In genomic region chr6:140697994-140698393, GRCm38 (mm10) we compare ENCODE assay signal across 13 mouse cellular contexts. TPM values are rescaled to one million over a fixed set of nuclear protein-coding genes. Genes with fewer than 3 reads are reported as not detected.
A peak's percentile ranks its signal among the peaks of the same experiment; 100 is the strongest.
DNase-seq lines count a peak whose midpoint lies in the region; TF ChIP-seq lines count a peak whose summit lies in the region.
"Had no signal": no experiment of that assay in that cellular context is flagged by ENCODE, and none has a peak within 500 bp of the region (broad histone marks: within the 10 kb centered on the region; RNA-seq: fewer than 3 reads in every experiment).

No protein-coding gene starts in this region.

- DNase-seq in cerebellum, postnatal 14 days, result peak; percentile 73 to 75
- DNase-seq in cerebellum, adult 9-11 months, result no peak
- peak; percentile 88 for DNase-seq in brain, embryonic 14.5 days (ENCODE audit: low read depth)
- DNase-seq in layer of hippocampus, adult 8-10 months (ENCODE audit: low spot score in 2 of 2), result peak; percentile 78 to 83
- peak; percentile 63 for DNase-seq in lung, postnatal 10 days
- no peak for DNase-seq in urinary bladder, postnatal 4 days (ENCODE audit: low spot score in 2 of 2)
- DNase-seq in testis, postnatal 10 days (ENCODE audit: low spot score), result no peak
- DNase-seq in kidney, adult 8-10 months, result no peak
- DNase-seq: B cell, adult 2 months had no signal

- TF ChIP-seq POLR2A in brain, embryonic 14.5 days (IDR thresholded peaks at IDR 0.05; ENCODE audit: borderline replicate concordance, extremely low read depth, insufficient read depth, insufficient read length, poor library complexity, severe bottlenecking), result no peak

- no peak for TF ChIP-seq CTCF in brain, embryonic 14.5 days (IDR thresholded peaks at IDR 0.05; ENCODE audit: borderline replicate concordance, extremely low read depth, insufficient read depth, insufficient read length)

RNA-seq across cellular contexts. Expression of gene Gm11077, which starts 31.1 kb away (rescaled TPM):
- not detected in 2 replicates for polyA plus RNA-seq in brain, embryonic 14.5 days (2012; rRNA removed)
- not detected for total RNA-seq in layer of hippocampus, adult 8-10 months (2022)
- total RNA-seq: left cerebral cortex, adult 2 months had no signal
- polyA plus RNA-seq: heart, postnatal 0 days; midbrain, embryonic 11.5 days; small intestine, adult 2 months had no signal

Comparison
In these comparisons a context has a peak if more than half of its experiments do, and no peak if none do; other contexts are left out.
1. DNase-seq: peak in cerebellum, postnatal 14 days (2 of 2), brain, embryonic 14.5 days (single experiment), layer of hippocampus, adult 8-10 months (2 of 2) and lung, postnatal 10 days (single experiment); none in cerebellum, adult 9-11 months (single experiment), urinary bladder, postnatal 4 days (0 of 2), testis, postnatal 10 days (single experiment) and kidney, adult 8-10 months (0 of 2).